Comparison of ENCODE assay signal across 22 mouse cellular contexts in genomic region chr17:7621262-7621661, GRCm38 (mm10).
A peak's percentile ranks its signal among the peaks of the same experiment; 100 is the strongest.
DNase-seq lines count a peak whose midpoint lies in the region; ATAC-seq and TF ChIP-seq lines count a peak whose summit lies in the region.
"Had no signal": no experiment of that assay in that cellular context is flagged by ENCODE, and none has a peak within 500 bp of the region (broad histone marks: within the 10 kb centered on the region; RNA-seq: fewer than 3 reads in every experiment).

No protein-coding gene starts in this region.

- peak; percentile 40 for DNase-seq in limb, embryonic 14.5 days (ENCODE audit: low spot score)
- DNase-seq in limb, embryonic 10.5 days (ENCODE audit: low spot score) = no peak
- peak; percentile 73 to 74 for DNase-seq in heart, adult 9 months (ENCODE audit: low spot score in 2 of 2)
- DNase-seq in left cerebral cortex, adult 2 months (ENCODE audit: extremely low spot score in 1 of 2, low spot score in 2 of 2) = no peak
- no peak for DNase-seq in thymus, postnatal 14 days
- DNase-seq in lung, postnatal 25 days (ENCODE audit: low spot score) = no peak
- DNase-seq: adrenal gland, postnatal 10 days; cerebellum, adult 18-20 months; kidney, adult 9 months; layer of hippocampus, postnatal 36 days; left cerebral cortex, postnatal 4 days; retina, postnatal 1 day; spleen, adult 18-20 months; thymus, adult 18-20 months had no signal

- peaks cover 2% of the 10 kb centered on the region; the same call in 1 of the 2 replicates for H3K4me1 ChIP-seq in limb, embryonic 14.5 days (ENCODE audit: control insufficient read depth, insufficient read depth, low read length)
- no peaks in the 10 kb centered on the region for H3K4me1 ChIP-seq in limb, embryonic 10.5 days
- H3K4me1 ChIP-seq in embryonic fibroblast, embryonic 13.5 days (ENCODE audit: control insufficient read depth, insufficient read depth, low read length) = peaks cover 8% of the 10 kb centered on the region
- H3K4me1 ChIP-seq: hindbrain, embryonic 10.5 days; liver, embryonic 12.5 days; lung, embryonic 15.5 days had no signal

- no peak overlapping the region for H3K27ac ChIP-seq in limb, embryonic 14.5 days (replicated peaks; ENCODE audit: low read depth, low read length)
- no peak overlapping the region for H3K27ac ChIP-seq in limb, embryonic 10.5 days
- H3K27ac ChIP-seq in embryonic fibroblast, embryonic 13.5 days (ENCODE audit: insufficient read depth, low read length) = peak overlapping the region; percentile 95
- no peak overlapping the region for H3K27ac ChIP-seq in left cerebral cortex, adult 2 months
- H3K27ac ChIP-seq: hindbrain, embryonic 10.5 days; liver, embryonic 12.5 days; lung, embryonic 15.5 days; midbrain, embryonic 13.5 days had no signal

- ATAC-seq in limb, embryonic 14.5 days (ENCODE audit: low FRiP score, low read depth) = no peak
- ATAC-seq: CD4-positive, CD25-positive, alpha-beta regulatory T cell, adult 4 months; forebrain, embryonic 16.5 days; liver, embryonic 12.5 days; midbrain, embryonic 13.5 days had no signal

- no peak overlapping the region for H3K4me2 ChIP-seq in limb, embryonic 14.5 days (replicated peaks; ENCODE audit: low read depth, low read length, severe bottlenecking)
- H3K4me2 ChIP-seq: liver, embryonic 12.5 days; lung, embryonic 15.5 days; midbrain, embryonic 13.5 days had no signal

- intact Hi-C loops in left cerebral cortex, adult 2 months (cut with DNase I) = no loop called here

- no peak overlapping the region for H3K9ac ChIP-seq in limb, embryonic 14.5 days (ENCODE audit: low read depth, low read length, severe bottlenecking)
- H3K9ac ChIP-seq: liver, embryonic 12.5 days; lung, embryonic 15.5 days; midbrain, embryonic 13.5 days had no signal

- H3K9me3 ChIP-seq in limb, embryonic 14.5 days (ENCODE audit: control insufficient read depth, low read length) = no peaks in the 10 kb centered on the region
- H3K9me3 ChIP-seq in limb, embryonic 10.5 days (replicated peaks) = no peaks in the 10 kb centered on the region
- H3K9me3 ChIP-seq: G1E; hindbrain, embryonic 10.5 days; liver, embryonic 12.5 days; lung, embryonic 15.5 days; midbrain, embryonic 13.5 days had no signal

- no peak for TF ChIP-seq CTCF in embryonic fibroblast, embryonic 13.5 days (IDR thresholded peaks at IDR 0.05; ENCODE audit: borderline replicate concordance, insufficient read depth, low read length)
- TF ChIP-seq CTCF in left cerebral cortex, adult 2 months (IDR thresholded peaks at IDR 0.05) = no peak

- no peaks in the 10 kb centered on the region for H3K27me3 ChIP-seq in limb, embryonic 14.5 days (ENCODE audit: control insufficient read depth, insufficient read depth, low read length)
- H3K27me3 ChIP-seq in limb, embryonic 10.5 days (ENCODE audit: low read depth, poor library complexity, severe bottlenecking) = no peaks in the 10 kb centered on the region
- H3K27me3 ChIP-seq: liver, embryonic 12.5 days; lung, embryonic 15.5 days; midbrain, embryonic 13.5 days had no signal

- 38% methylated on average over 2 of the region's 2 CpGs for WGBS in limb, embryonic 14.5 days
- 90% methylated on average over 2 of the region's 2 CpGs for WGBS in limb, embryonic 10.5 days

- no peak for TF ChIP-seq POLR2A in limb, embryonic 14.5 days (IDR thresholded peaks at IDR 0.05; ENCODE audit: borderline replicate concordance, extremely low read depth, insufficient read depth, insufficient read length)
- TF ChIP-seq POLR2A in embryonic fibroblast, embryonic 13.5 days (IDR thresholded peaks at IDR 0.05; ENCODE audit: low read depth, low read length) = no peak

- no peak overlapping the region for H3K4me3 ChIP-seq in limb, embryonic 14.5 days (replicated peaks; ENCODE audit: low read length)
- no peak overlapping the region for H3K4me3 ChIP-seq in limb, embryonic 10.5 days
- H3K4me3 ChIP-seq in embryonic fibroblast, embryonic 13.5 days (ENCODE audit: insufficient read depth, low read length) = no peak overlapping the region
- H3K4me3 ChIP-seq in left cerebral cortex, adult 2 months = no peak overlapping the region
- H3K4me3 ChIP-seq: hindbrain, embryonic 10.5 days; liver, embryonic 12.5 days; lung, embryonic 15.5 days; midbrain, embryonic 13.5 days had no signal

- H3K36me3 ChIP-seq in limb, embryonic 14.5 days (ENCODE audit: control insufficient read depth, insufficient read depth, low read length) = no peaks in the 10 kb centered on the region
- H3K36me3 ChIP-seq in limb, embryonic 10.5 days = no peaks in the 10 kb centered on the region
- H3K36me3 ChIP-seq: G1E; hindbrain, embryonic 10.5 days; liver, embryonic 12.5 days; lung, embryonic 15.5 days; midbrain, embryonic 13.5 days had no signal

Comparison
In these comparisons a context has a peak if more than half of its experiments do, and no peak if none do; other contexts are left out.
1. DNase-seq: peak in limb, embryonic 14.5 days (single experiment) and heart, adult 9 months (2 of 2); none in limb, embryonic 10.5 days (single experiment), left cerebral cortex, adult 2 months (0 of 2), thymus, postnatal 14 days (single experiment) and lung, postnatal 25 days (single experiment).